Mouse (Mus musculus): Measurements from ENCODE around the gene Ncbp1. TPM values are rescaled to one million over a fixed set of nuclear protein-coding genes. Genes with fewer than 3 reads are reported as not detected.

Ncbp1 gene
- polyA plus RNA-seq, 1 experiment, result 64.1 TPM

- peak; percentile 46 to 91 for DNase-seq (ENCODE audit: extremely low spot score in 1 of 2, low spot score in 1 of 2)
Observed at GRCm38 (mm10) chr4:46126541-46126940, 11.9 kb upstream of the Ncbp1 start.

GRCm38 (mm10) chr4:46129311-46130004 lies 9.0 kb upstream of the Ncbp1 start:
- DNase-seq (ENCODE audit: extremely low spot score in 1 of 2, low spot score in 1 of 2), result no peak

GRCm38 (mm10) chr4:46130221-46130620 lies 8.2 kb upstream of the Ncbp1 start:
- peak in 1 of 2 experiments; percentile 63 for DNase-seq (ENCODE audit: extremely low spot score in 1 of 2, low spot score in 1 of 2)

- no peak for DNase-seq (ENCODE audit: extremely low spot score in 1 of 2, low spot score in 1 of 2)
Observed at GRCm38 (mm10) chr4:46131791-46132190, 6.6 kb upstream of the Ncbp1 start.

- DNase-seq (ENCODE audit: extremely low spot score in 1 of 2, low spot score in 1 of 2), result no peak
Observed at GRCm38 (mm10) chr4:46137629-46138286, 655 bp upstream of the Ncbp1 start.

GRCm38 (mm10) chr4:46144323-46144722 lies 5.9 kb downstream of the Ncbp1 start:
- DNase-seq (ENCODE audit: extremely low spot score in 1 of 2, low spot score in 1 of 2), result no peak

GRCm38 (mm10) chr4:46146881-46147280 lies 8.5 kb downstream of the Ncbp1 start:
- peak in 1 of 2 experiments; percentile 42 for DNase-seq (ENCODE audit: extremely low spot score in 1 of 2, low spot score in 1 of 2)

GRCm38 (mm10) chr4:46151903-46152544 lies 13.6 kb downstream of the Ncbp1 start:
- DNase-seq (ENCODE audit: extremely low spot score in 1 of 2, low spot score in 1 of 2), result no peak

- no peak for DNase-seq (ENCODE audit: extremely low spot score in 1 of 2, low spot score in 1 of 2)
Observed at GRCm38 (mm10) chr4:46164027-46164426, 25.6 kb downstream of the Ncbp1 start.

- DNase-seq (ENCODE audit: extremely low spot score in 1 of 2, low spot score in 1 of 2), result no peak
Observed at GRCm38 (mm10) chr4:46165831-46166230, 27.4 kb downstream of the Ncbp1 start.

- DNase-seq (ENCODE audit: extremely low spot score in 1 of 2, low spot score in 1 of 2), result no peak
Observed at GRCm38 (mm10) chr4:46171761-46172160, 33.3 kb downstream of the Ncbp1 start.

GRCm38 (mm10) chr4:46176313-46176712 lies 37.9 kb downstream of the Ncbp1 start:
- DNase-seq (ENCODE audit: extremely low spot score in 1 of 2, low spot score in 1 of 2), result no peak

- peak in 1 of 2 experiments; percentile 14 for DNase-seq (ENCODE audit: extremely low spot score in 1 of 2, low spot score in 1 of 2)
Observed at GRCm38 (mm10) chr4:46177018-46177417, 38.6 kb downstream of the Ncbp1 start.

GRCm38 (mm10) chr4:46177496-46177895 lies 39.1 kb downstream of the Ncbp1 start:
- no peak for DNase-seq (ENCODE audit: extremely low spot score in 1 of 2, low spot score in 1 of 2)

- DNase-seq (ENCODE audit: extremely low spot score in 1 of 2, low spot score in 1 of 2), result no peak
Observed at GRCm38 (mm10) chr4:46181168-46181567, 42.8 kb downstream of the Ncbp1 start.

GRCm38 (mm10) chr4:46182181-46182580 lies 43.8 kb downstream of the Ncbp1 start:
- no peak for DNase-seq (ENCODE audit: extremely low spot score in 1 of 2, low spot score in 1 of 2)

GRCm38 (mm10) chr4:46185423-46185822 lies 47.0 kb downstream of the Ncbp1 start:
- DNase-seq (ENCODE audit: extremely low spot score in 1 of 2, low spot score in 1 of 2), result no peak

GRCm38 (mm10) chr4:46185890-46186289 lies 47.5 kb downstream of the Ncbp1 start:
- DNase-seq (ENCODE audit: extremely low spot score in 1 of 2, low spot score in 1 of 2), result no peak

GRCm38 (mm10) chr4:46186466-46186865 lies 48.1 kb downstream of the Ncbp1 start:
- DNase-seq (ENCODE audit: extremely low spot score in 1 of 2, low spot score in 1 of 2), result no peak

GRCm38 (mm10) chr4:46192011-46192410 lies 53.6 kb downstream of the Ncbp1 start:
- DNase-seq (ENCODE audit: extremely low spot score in 1 of 2, low spot score in 1 of 2), result peak in 1 of 2 experiments; percentile 44

GRCm38 (mm10) chr4:46195781-46196487 lies 57.5 kb downstream of the Ncbp1 start, which contains the start of gene Xpa:
TSS of gene Xpa (minus strand) at chr4:46196311.
- DNase-seq (ENCODE audit: extremely low spot score in 1 of 2, low spot score in 1 of 2), result peak; percentile 93 to 98
